ENCODE assay signal across 8 mouse cellular contexts in genomic region chr13:114075724-114076384, GRCm38 (mm10).
DNase-seq lines count a peak whose midpoint lies in the region; ATAC-seq and TF ChIP-seq lines count a peak whose summit lies in the region.

No protein-coding gene starts in this region.

- no peak overlapping the region for H3K4me3 ChIP-seq in heart, embryonic 12.5 days
- H3K4me3 ChIP-seq in kidney, postnatal 0 days (replicated peaks; ENCODE audit: low read depth, low read length), result no peak overlapping the region

- no peak for ATAC-seq in heart, embryonic 12.5 days (ENCODE audit: insufficient number of reproducible peaks, low FRiP score)
- ATAC-seq in kidney, postnatal 0 days (replicated peaks; ENCODE audit: low FRiP score, low read depth), result peak; percentile 29; the same call in 1 of the 2 replicates

- no peaks in the 10 kb centered on the region for H3K27me3 ChIP-seq in heart, embryonic 12.5 days (replicated peaks)
- no peaks in the 10 kb centered on the region for H3K27me3 ChIP-seq in kidney, postnatal 0 days (ENCODE audit: insufficient read depth, low read length)

- H3K9ac ChIP-seq in heart, embryonic 12.5 days, result no peak overlapping the region
- H3K9ac ChIP-seq in kidney, postnatal 0 days (ENCODE audit: low read depth, low read length), result no peak overlapping the region

- H3K4me1 ChIP-seq in heart, embryonic 12.5 days (replicated peaks), result no peaks in the 10 kb centered on the region
- no peaks in the 10 kb centered on the region for H3K4me1 ChIP-seq in kidney, postnatal 0 days (replicated peaks; ENCODE audit: insufficient read depth, low read length)

- H3K27ac ChIP-seq in heart, embryonic 12.5 days (ENCODE audit: poor library complexity, severe bottlenecking), result no peak overlapping the region
- no peak overlapping the region for H3K27ac ChIP-seq in kidney, postnatal 0 days

- 64% methylated on average over 9 of the region's 9 CpGs for WGBS in heart, embryonic 12.5 days
- WGBS in kidney, postnatal 0 days, result 69% methylated on average over 9 of the region's 9 CpGs

- H3K36me3 ChIP-seq in heart, embryonic 12.5 days, result no peaks in the 10 kb centered on the region
- H3K36me3 ChIP-seq in kidney, postnatal 0 days (ENCODE audit: insufficient read depth, low read length), result no peaks in the 10 kb centered on the region

- H3K4me2 ChIP-seq in heart, embryonic 12.5 days, result no peak overlapping the region
- no peak overlapping the region for H3K4me2 ChIP-seq in kidney, postnatal 0 days (ENCODE audit: low read length)

- no peaks in the 10 kb centered on the region for H3K9me3 ChIP-seq in heart, embryonic 12.5 days (replicated peaks)
- H3K9me3 ChIP-seq in kidney, postnatal 0 days (replicated peaks; ENCODE audit: low read length), result no peaks in the 10 kb centered on the region

- TF ChIP-seq CTCF in kidney, postnatal 0 days (IDR thresholded peaks at IDR 0.05; ENCODE audit: low read depth), result peak; percentile 79

- DNase-seq in heart, adult 18-20 months, result peak; percentile 42 to 73
- DNase-seq in 3T3-L1 (ENCODE audit: low read depth, low spot score), result peak; percentile 75
- peak; percentile 14 for DNase-seq in MEL-GATA-1-ER (ENCODE audit: extremely low read depth, low read depth)
- peak; percentile 48 for DNase-seq in embryo, embryonic 9.5 days (ENCODE audit: extremely low spot score)
- peak; percentile 62 for DNase-seq in kidney, postnatal 0 days (ENCODE audit: low spot score)
- DNase-seq in naive thymus-derived CD4-positive, alpha-beta T cell, adult 2 months (ENCODE audit: low read depth), result peak; percentile 65
- no peak for DNase-seq in urinary bladder, postnatal 36 days (ENCODE audit: low spot score in 2 of 2)

Comparison
In these comparisons a context has a peak if more than half of its experiments do, and no peak if none do; other contexts are left out.
1. DNase-seq: peak in heart, adult 18-20 months (2 of 2), 3T3-L1 (single experiment), MEL-GATA-1-ER (single experiment), embryo, embryonic 9.5 days (single experiment), kidney, postnatal 0 days (single experiment) and naive thymus-derived CD4-positive, alpha-beta T cell, adult 2 months (single experiment); none in urinary bladder, postnatal 36 days (0 of 2).